25 mouse cellular contexts compared by ENCODE assay signal in the genomic region with DNA sequence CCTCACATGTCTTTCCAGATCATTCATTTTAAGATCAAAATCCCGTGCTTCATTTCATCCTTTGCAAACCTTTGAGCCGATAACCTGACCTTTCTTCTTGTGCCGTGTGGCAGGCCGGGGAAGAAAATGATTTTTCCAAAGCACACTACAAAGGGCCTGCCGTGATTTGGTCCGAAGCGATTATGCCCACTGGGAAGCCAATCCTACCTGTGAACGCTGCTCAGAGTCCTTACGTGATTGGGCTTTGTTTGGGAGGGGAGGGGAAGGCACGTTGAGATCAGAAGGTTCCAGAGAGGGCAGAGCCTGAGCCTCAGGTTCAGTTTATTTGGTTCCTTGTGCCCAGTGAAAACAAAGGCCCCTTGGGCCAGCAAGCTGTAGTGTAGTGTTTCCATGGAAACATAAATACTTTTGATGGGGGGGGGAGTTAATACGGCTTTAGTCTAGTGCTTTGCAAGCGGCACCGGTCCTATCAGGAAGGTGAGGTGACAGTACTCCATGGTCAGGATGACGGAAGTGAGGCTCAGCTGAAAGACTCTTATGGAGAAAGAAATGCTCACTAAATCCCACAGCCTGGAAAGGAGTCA.
DNase-seq lines count a peak whose midpoint lies in the region; ATAC-seq and TF ChIP-seq lines count a peak whose summit lies in the region.
"Had no signal": no experiment of that assay in that cellular context is flagged by ENCODE, and none has a peak within 500 bp of the region (broad histone marks: within the 10 kb centered on the region; RNA-seq: fewer than 3 reads in every experiment).

No protein-coding gene starts in this region.

- no peaks in the 10 kb centered on the region for H3K36me3 ChIP-seq in forebrain, embryonic 10.5 days (replicated peaks)
- no peaks in the 10 kb centered on the region for H3K36me3 ChIP-seq in forebrain, embryonic 15.5 days
- H3K36me3 ChIP-seq in midbrain, embryonic 14.5 days (ENCODE audit: control insufficient read depth, insufficient read depth, low read length) = no peaks in the 10 kb centered on the region
- H3K36me3 ChIP-seq: embryonic facial prominence, embryonic 12.5 days; limb, embryonic 12.5 days; liver, embryonic 15.5 days; neural tube, embryonic 13.5 days had no signal

- no peak for TF ChIP-seq CTCF in layer of hippocampus, adult 2 months (conservative IDR thresholded peaks at IDR 0.05)

- H3K4me1 ChIP-seq in forebrain, embryonic 10.5 days = peaks cover 44% of the 10 kb centered on the region
- H3K4me1 ChIP-seq in forebrain, embryonic 15.5 days = peaks cover 18% of the 10 kb centered on the region
- H3K4me1 ChIP-seq in midbrain, embryonic 14.5 days (ENCODE audit: control insufficient read depth, insufficient read depth, low read length) = peaks cover 37% of the 10 kb centered on the region
- H3K4me1 ChIP-seq: liver, embryonic 15.5 days had no signal

- no peak overlapping the region for H3K9ac ChIP-seq in forebrain, embryonic 15.5 days (replicated peaks)
- 0 out of 2 replicates have a peak overlapping the region, but pooled peaks have one; percentile 16 for H3K9ac ChIP-seq in midbrain, embryonic 14.5 days (replicated peaks; ENCODE audit: low read length)
- H3K9ac ChIP-seq: embryonic facial prominence, embryonic 12.5 days; heart, embryonic 12.5 days; limb, embryonic 12.5 days; liver, embryonic 15.5 days; lung, embryonic 14.5 days; neural tube, embryonic 13.5 days had no signal

- WGBS in forebrain, embryonic 10.5 days = 72% methylated on average over 14 of the region's 14 CpGs
- 44% methylated on average over 14 of the region's 14 CpGs for WGBS in forebrain, embryonic 15.5 days
- WGBS in midbrain, embryonic 14.5 days = 43% methylated on average over 14 of the region's 14 CpGs

- no peak for DNase-seq in forebrain, embryonic 10.5 days (ENCODE audit: extremely low spot score, low spot score)
- DNase-seq in layer of hippocampus, adult 2 months (ENCODE audit: low spot score in 2 of 2) = no peak
- no peak for DNase-seq in layer of hippocampus, adult 18-20 months (ENCODE audit: low spot score in 2 of 2)
- peak; percentile 57 for DNase-seq in midbrain, embryonic 14.5 days
- DNase-seq in spleen, adult 12 weeks (ENCODE audit: low spot score) = no peak
- no peak for DNase-seq in lung, postnatal 25 days (ENCODE audit: low spot score)
- DNase-seq: adrenal gland, adult 8-10 months; cerebellum, adult 11 months; cerebellum, adult 9-11 months; embryo, embryonic 11 days; heart, adult 2 months; heart, postnatal 4 days; kidney, adult 9 months; kidney, postnatal 10 days; lung, embryonic 14.5 days; lung, postnatal 14 days; right cerebral cortex, postnatal 4 days had no signal

- no peaks in the 10 kb centered on the region for H3K9me3 ChIP-seq in forebrain, embryonic 10.5 days
- no peaks in the 10 kb centered on the region for H3K9me3 ChIP-seq in forebrain, embryonic 15.5 days
- H3K9me3 ChIP-seq in midbrain, embryonic 14.5 days (ENCODE audit: control insufficient read depth, low read length) = no peaks in the 10 kb centered on the region
- H3K9me3 ChIP-seq: embryonic facial prominence, embryonic 12.5 days; heart, embryonic 12.5 days; limb, embryonic 12.5 days; liver, embryonic 15.5 days; neural tube, embryonic 13.5 days had no signal

- no peak overlapping the region for H3K4me2 ChIP-seq in forebrain, embryonic 15.5 days (replicated peaks)
- 0 out of 2 replicates have a peak overlapping the region, but pooled peaks have one; percentile 0 for H3K4me2 ChIP-seq in midbrain, embryonic 14.5 days (ENCODE audit: low read length)
- H3K4me2 ChIP-seq: embryonic facial prominence, embryonic 12.5 days; heart, embryonic 12.5 days; limb, embryonic 12.5 days; liver, embryonic 15.5 days; lung, embryonic 14.5 days; neural tube, embryonic 13.5 days had no signal

- no peak for ATAC-seq in forebrain, embryonic 15.5 days (replicated peaks)
- ATAC-seq in midbrain, embryonic 14.5 days (ENCODE audit: low FRiP score, low TSS enrichment) = no peak; the same call in 1 of the 2 replicates
- ATAC-seq: activated CD4-positive, CD25-positive, alpha-beta regulatory T cell, adult 4 months; intestine, postnatal 0 days had no signal

- H3K4me3 ChIP-seq in forebrain, embryonic 10.5 days = no peak overlapping the region
- H3K4me3 ChIP-seq in forebrain, embryonic 15.5 days = no peak overlapping the region
- no peak overlapping the region for H3K4me3 ChIP-seq in layer of hippocampus, adult 2 months
- no peak overlapping the region for H3K4me3 ChIP-seq in midbrain, embryonic 14.5 days (replicated peaks; ENCODE audit: low read depth, low read length)
- H3K4me3 ChIP-seq: embryonic facial prominence, embryonic 12.5 days; heart, adult 2 months; heart, embryonic 12.5 days; limb, embryonic 12.5 days; liver, embryonic 15.5 days; neural tube, embryonic 13.5 days had no signal

- peaks cover 25% of the 10 kb centered on the region for H3K27me3 ChIP-seq in forebrain, embryonic 10.5 days (ENCODE audit: poor library complexity, severe bottlenecking)
- no peaks in the 10 kb centered on the region for H3K27me3 ChIP-seq in forebrain, embryonic 15.5 days
- peaks cover 3% of the 10 kb centered on the region; the same call in 1 of the 2 replicates for H3K27me3 ChIP-seq in midbrain, embryonic 14.5 days (ENCODE audit: control insufficient read depth, insufficient read depth, low read length)
- H3K27me3 ChIP-seq: embryonic facial prominence, embryonic 12.5 days; heart, embryonic 12.5 days; limb, embryonic 12.5 days; liver, embryonic 15.5 days; neural tube, embryonic 13.5 days had no signal

- peak overlapping the region; percentile 59; the same call in 1 of the 2 replicates for H3K27ac ChIP-seq in forebrain, embryonic 10.5 days
- H3K27ac ChIP-seq in forebrain, embryonic 15.5 days (replicated peaks) = no peak overlapping the region
- peak overlapping the region; percentile 32; the same call in 1 of the 2 replicates for H3K27ac ChIP-seq in layer of hippocampus, adult 2 months
- H3K27ac ChIP-seq in midbrain, embryonic 14.5 days (replicated peaks; ENCODE audit: low read depth, low read length) = peak overlapping the region; percentile 63
- H3K27ac ChIP-seq: embryonic facial prominence, embryonic 12.5 days; heart, adult 2 months; limb, embryonic 12.5 days; liver, embryonic 15.5 days; neural tube, embryonic 13.5 days had no signal
